In genomic region chr7:137000703-137001102, GRCm38 (mm10) we compare ENCODE assay signal across 23 mouse cellular contexts.
A peak's percentile ranks its signal among the peaks of the same experiment; 100 is the strongest.
DNase-seq lines count a peak whose midpoint lies in the region; ATAC-seq lines count a peak whose summit lies in the region.
"Had no signal": no experiment of that assay in that cellular context is flagged by ENCODE, and none has a peak within 500 bp of the region (broad histone marks: within the 10 kb centered on the region; RNA-seq: fewer than 3 reads in every experiment).

No protein-coding gene starts in this region.

- H3K9me3 ChIP-seq in kidney, embryonic 14.5 days (ENCODE audit: control insufficient read depth, low read length): no peaks in the 10 kb centered on the region
- H3K9me3 ChIP-seq in neural tube, embryonic 11.5 days (ENCODE audit: control insufficient read depth, low read length): no peaks in the 10 kb centered on the region
- no peaks in the 10 kb centered on the region for H3K9me3 ChIP-seq in neural tube, embryonic 15.5 days (replicated peaks)
- no peaks in the 10 kb centered on the region for H3K9me3 ChIP-seq in neural tube, embryonic 13.5 days
- H3K9me3 ChIP-seq in liver, embryonic 11.5 days (ENCODE audit: control insufficient read depth, low read length): no peaks in the 10 kb centered on the region
- H3K9me3 ChIP-seq: forebrain, embryonic 12.5 days; heart, embryonic 15.5 days; liver, embryonic 12.5 days; midbrain, embryonic 13.5 days had no signal

- no peak overlapping the region for H3K9ac ChIP-seq in kidney, embryonic 14.5 days (ENCODE audit: low read depth, low read length)
- H3K9ac ChIP-seq in neural tube, embryonic 11.5 days (ENCODE audit: low read length): no peak overlapping the region
- no peak overlapping the region for H3K9ac ChIP-seq in neural tube, embryonic 15.5 days (replicated peaks)
- no peak overlapping the region for H3K9ac ChIP-seq in neural tube, embryonic 13.5 days
- H3K9ac ChIP-seq in liver, embryonic 11.5 days (ENCODE audit: low read depth, low read length): no peak overlapping the region
- H3K9ac ChIP-seq: forebrain, embryonic 12.5 days; heart, embryonic 15.5 days; liver, embryonic 12.5 days; midbrain, embryonic 13.5 days had no signal

- H3K27me3 ChIP-seq in kidney, embryonic 14.5 days (ENCODE audit: control insufficient read depth, insufficient read depth, low read length): 0 out of 2 replicates have a peak, but pooled peaks cover 2% of the 10 kb centered on the region
- H3K27me3 ChIP-seq in neural tube, embryonic 11.5 days (ENCODE audit: control insufficient read depth, insufficient read depth, low read length): no peaks in the 10 kb centered on the region
- no peaks in the 10 kb centered on the region for H3K27me3 ChIP-seq in neural tube, embryonic 15.5 days (replicated peaks)
- no peaks in the 10 kb centered on the region for H3K27me3 ChIP-seq in neural tube, embryonic 13.5 days
- H3K27me3 ChIP-seq in liver, embryonic 11.5 days (replicated peaks; ENCODE audit: control insufficient read depth, insufficient read depth, low read length): no peaks in the 10 kb centered on the region
- H3K27me3 ChIP-seq: heart, embryonic 15.5 days; liver, embryonic 12.5 days had no signal

- WGBS in kidney, embryonic 14.5 days: 56% methylated on average over 11 of the region's 11 CpGs
- WGBS in neural tube, embryonic 11.5 days: 60% methylated on average over 11 of the region's 11 CpGs
- WGBS in neural tube, embryonic 15.5 days: 43% methylated on average over 11 of the region's 11 CpGs
- 46% methylated on average over 11 of the region's 11 CpGs for WGBS in neural tube, embryonic 13.5 days
- 72% methylated on average over 11 of the region's 11 CpGs for WGBS in liver, embryonic 11.5 days

- no peaks in the 10 kb centered on the region for H3K36me3 ChIP-seq in kidney, embryonic 14.5 days (ENCODE audit: control insufficient read depth, insufficient read depth, low read length)
- no peaks in the 10 kb centered on the region for H3K36me3 ChIP-seq in neural tube, embryonic 11.5 days (ENCODE audit: control insufficient read depth, insufficient read depth, low read length)
- H3K36me3 ChIP-seq in neural tube, embryonic 15.5 days: no peaks in the 10 kb centered on the region
- no peaks in the 10 kb centered on the region for H3K36me3 ChIP-seq in neural tube, embryonic 13.5 days
- no peaks in the 10 kb centered on the region for H3K36me3 ChIP-seq in liver, embryonic 11.5 days (ENCODE audit: control insufficient read depth, insufficient read depth, low read length)
- H3K36me3 ChIP-seq: forebrain, embryonic 12.5 days; heart, embryonic 15.5 days; liver, embryonic 12.5 days; midbrain, embryonic 13.5 days had no signal

- H3K27ac ChIP-seq in kidney, embryonic 14.5 days (ENCODE audit: low read depth, low read length): no peak overlapping the region
- H3K27ac ChIP-seq in neural tube, embryonic 11.5 days (ENCODE audit: low read depth, low read length): no peak overlapping the region
- no peak overlapping the region for H3K27ac ChIP-seq in neural tube, embryonic 15.5 days (replicated peaks)
- H3K27ac ChIP-seq in neural tube, embryonic 13.5 days (replicated peaks): peak overlapping the region; percentile 46; the same call in 1 of the 2 replicates
- H3K27ac ChIP-seq in liver, embryonic 11.5 days (ENCODE audit: low read depth, low read length): no peak overlapping the region
- H3K27ac ChIP-seq: forebrain, embryonic 12.5 days; heart, embryonic 15.5 days; liver, embryonic 12.5 days; midbrain, embryonic 13.5 days had no signal

- ATAC-seq in kidney, embryonic 14.5 days (ENCODE audit: low FRiP score, low TSS enrichment): peak; percentile 48; the same call in 1 of the 2 replicates
- peak; percentile 48; the same call in 1 of the 2 replicates for ATAC-seq in neural tube, embryonic 11.5 days (ENCODE audit: insufficient read depth, low FRiP score, low TSS enrichment)
- ATAC-seq in neural tube, embryonic 15.5 days (ENCODE audit: low FRiP score): no peak
- ATAC-seq in neural tube, embryonic 13.5 days (ENCODE audit: low read depth): no peak
- ATAC-seq in liver, embryonic 11.5 days (replicated peaks; ENCODE audit: low FRiP score): no peak
- ATAC-seq: liver, embryonic 12.5 days; midbrain, embryonic 13.5 days had no signal

- H3K4me3 ChIP-seq in kidney, embryonic 14.5 days (ENCODE audit: low read length): no peak overlapping the region
- no peak overlapping the region for H3K4me3 ChIP-seq in neural tube, embryonic 11.5 days (ENCODE audit: low read depth, low read length)
- no peak overlapping the region for H3K4me3 ChIP-seq in neural tube, embryonic 15.5 days (replicated peaks)
- H3K4me3 ChIP-seq in neural tube, embryonic 13.5 days: no peak overlapping the region
- H3K4me3 ChIP-seq in liver, embryonic 11.5 days (ENCODE audit: low read depth, low read length): no peak overlapping the region
- H3K4me3 ChIP-seq: erythroblast, embryonic 14.5 days; forebrain, embryonic 12.5 days; heart, embryonic 15.5 days; liver, embryonic 12.5 days; midbrain, embryonic 13.5 days had no signal

- peaks cover 11% of the 10 kb centered on the region for H3K4me1 ChIP-seq in kidney, embryonic 14.5 days (ENCODE audit: control insufficient read depth, insufficient read depth, low read length)
- peaks cover 12% of the 10 kb centered on the region for H3K4me1 ChIP-seq in neural tube, embryonic 11.5 days (ENCODE audit: control insufficient read depth, insufficient read depth, low read length)
- H3K4me1 ChIP-seq in neural tube, embryonic 15.5 days: peaks cover 42% of the 10 kb centered on the region
- H3K4me1 ChIP-seq in neural tube, embryonic 13.5 days (replicated peaks): peaks cover 59% of the 10 kb centered on the region
- H3K4me1 ChIP-seq in liver, embryonic 11.5 days (replicated peaks; ENCODE audit: control insufficient read depth, insufficient read depth, low read length): no peaks in the 10 kb centered on the region
- H3K4me1 ChIP-seq: liver, embryonic 12.5 days had no signal

- H3K4me2 ChIP-seq in kidney, embryonic 14.5 days (replicated peaks; ENCODE audit: low read depth, low read length): no peak overlapping the region; the same call in 1 of the 2 replicates
- no peak overlapping the region for H3K4me2 ChIP-seq in neural tube, embryonic 11.5 days (ENCODE audit: low read depth)
- H3K4me2 ChIP-seq in neural tube, embryonic 15.5 days: no peak overlapping the region
- H3K4me2 ChIP-seq in neural tube, embryonic 13.5 days: no peak overlapping the region
- H3K4me2 ChIP-seq in liver, embryonic 11.5 days: no peak overlapping the region
- H3K4me2 ChIP-seq: forebrain, embryonic 12.5 days; heart, embryonic 15.5 days; liver, embryonic 12.5 days; midbrain, embryonic 13.5 days had no signal

- DNase-seq in embryo, embryonic 11 days: peak; percentile 24
- no peak for DNase-seq in embryo, embryonic 10.5 days (ENCODE audit: low spot score)
- no peak for DNase-seq in kidney, postnatal 36 days
- DNase-seq in neural tube, embryonic 11.5 days (ENCODE audit: low spot score): peak; percentile 32
- DNase-seq in liver, embryonic 11.5 days (ENCODE audit: low spot score): no peak
- DNase-seq: adrenal gland, postnatal 10 days; cerebellum, adult 18-20 months; cerebellum, postnatal 14 days; gastrocnemius, postnatal 36 days; heart, postnatal 36 days; kidney, postnatal 10 days; lung, adult 18-20 months; lung, postnatal 10 days; right cerebral cortex, postnatal 25 days; spleen, adult 18-20 months had no signal

Comparison
In these comparisons a context has a peak if more than half of its experiments do, and no peak if none do; other contexts are left out.
1. DNase-seq: peak in embryo, embryonic 11 days (single experiment) and neural tube, embryonic 11.5 days (single experiment); none in embryo, embryonic 10.5 days (single experiment), kidney, postnatal 36 days (0 of 2) and liver, embryonic 11.5 days (single experiment).
2. ATAC-seq: peak in kidney, embryonic 14.5 days (single experiment) and neural tube, embryonic 11.5 days (single experiment); none in neural tube, embryonic 15.5 days (single experiment), neural tube, embryonic 13.5 days (single experiment) and liver, embryonic 11.5 days (single experiment).